13 mouse cellular contexts compared by ENCODE assay signal in genomic region chr11:6966968-6967367, GRCm38 (mm10).
A peak's percentile ranks its signal among the peaks of the same experiment; 100 is the strongest.
DNase-seq lines count a peak whose midpoint lies in the region; ATAC-seq lines count a peak whose summit lies in the region.
"Had no signal": no experiment of that assay in that cellular context is flagged by ENCODE, and none has a peak within 500 bp of the region (broad histone marks: within the 10 kb centered on the region; RNA-seq: fewer than 3 reads in every experiment).

No protein-coding gene starts in this region.

- ATAC-seq in frontal cortex, adult (ENCODE audit: low TSS enrichment), result peak; percentile 58
- ATAC-seq: midbrain, embryonic 16.5 days had no signal

- DNase-seq in frontal cortex, postnatal 10 days (ENCODE audit: low spot score in 2 of 2), result no peak
- DNase-seq in cerebellum, adult 11-12 months, result peak; percentile 95
- DNase-seq in layer of hippocampus, adult 18-20 months (ENCODE audit: low spot score in 2 of 2), result peak; percentile 77 to 96
- peak; percentile 22 to 74 for DNase-seq in left cerebral cortex, adult 9 months (ENCODE audit: low spot score in 2 of 2)
- no peak for DNase-seq in gastrocnemius, postnatal 25 days
- DNase-seq in adrenal gland, postnatal 14 days, result no peak
- no peak for DNase-seq in urinary bladder, postnatal 4 days (ENCODE audit: low spot score in 2 of 2)
- DNase-seq: gastrocnemius, postnatal 36 days; kidney, adult 2 months; lung, postnatal 4 days; thymus, postnatal 25 days had no signal

Comparison
In these comparisons a context has a peak if more than half of its experiments do, and no peak if none do; other contexts are left out.
1. DNase-seq: peak in cerebellum, adult 11-12 months (single experiment), layer of hippocampus, adult 18-20 months (2 of 2) and left cerebral cortex, adult 9 months (2 of 2); none in frontal cortex, postnatal 10 days (0 of 2), gastrocnemius, postnatal 25 days (single experiment), adrenal gland, postnatal 14 days (single experiment) and urinary bladder, postnatal 4 days (0 of 2).